Mouse (Mus musculus): ENCODE measurements around the gene Btnl4.

The Btnl4 gene

GRCm38 (mm10) chr17:34427597-34427996 is 49.5 kb downstream of the Btnl4 start:
- DNase-seq = no peak

GRCm38 (mm10) chr17:34420014-34420413 is 57.1 kb downstream of the Btnl4 start:
- no peak for DNase-seq
